Mouse (Mus musculus) limb, embryonic 14.5 days (tissue): ENCODE measurements around the gene Gm49322. TPM values are rescaled to one million over a fixed set of nuclear protein-coding genes. Genes with fewer than 3 reads are reported as not detected.

Source experiments
- ATAC-seq: fragments of 200-750 bp; cut with Nextera tagmentation; 2 replicates; pipeline ENCODE4 v1.8.0; 2017; ENCODE audit warnings: low read depth, moderate number of reproducible peaks, moderate TSS enrichment; ENCODE audit not compliant: low FRiP score
- DNase-seq: peaks from one replicate; pipeline ENCODE4 v3.0.0-alpha.2; 2015; ENCODE audit warnings: low spot score
- H3K27ac ChIP-seq: fragments of 300-500 bp; sonication (generic); replicated peaks from 2 replicates; pipeline ENCODE4 v1.5.1; 2014; ENCODE audit warnings: low read depth, mild to moderate bottlenecking, low read length, moderate library complexity, mixed read lengths
- H3K27me3 ChIP-seq: fragments of 300-500 bp; sonication (generic); 2 replicates; pipeline ENCODE4 v1.6.1; 2014; ENCODE audit warnings: low read length, mixed read lengths; ENCODE audit not compliant: control insufficient read depth, insufficient read depth
- H3K36me3 ChIP-seq: fragments of 300-500 bp; sonication (generic); 2 replicates; pipeline ENCODE4 v1.6.1; 2014; ENCODE audit warnings: mild to moderate bottlenecking, low read length, moderate library complexity, mixed read lengths; ENCODE audit not compliant: control insufficient read depth, insufficient read depth
- H3K4me1 ChIP-seq: fragments of 300-500 bp; sonication (generic); 2 replicates; pipeline ENCODE4 v1.6.1; 2014; ENCODE audit warnings: antibody characterized with exemption, low read length, mixed read lengths; ENCODE audit not compliant: control insufficient read depth, insufficient read depth
- H3K4me2 ChIP-seq: fragments of 300-500 bp; sonication (generic); replicated peaks from 2 replicates; pipeline ENCODE4 v1.6.1; 2014; ENCODE audit warnings: low read depth, mild to moderate bottlenecking, low read length, moderate library complexity; ENCODE audit not compliant: severe bottlenecking
- H3K4me3 ChIP-seq: fragments of 300-500 bp; sonication (generic); replicated peaks from 2 replicates; pipeline ENCODE4 v1.5.1; 2014; ENCODE audit warnings: low read length
- H3K9ac ChIP-seq: fragments of 300-500 bp; sonication (generic); 2 replicates; pipeline ENCODE4 v1.6.1; 2014; ENCODE audit warnings: mild to moderate bottlenecking, low read depth, low read length, moderate library complexity; ENCODE audit not compliant: severe bottlenecking
- H3K9me3 ChIP-seq: fragments of 300-500 bp; sonication (generic); 2 replicates; pipeline ENCODE4 v1.6.1; 2016; ENCODE audit warnings: low read length; ENCODE audit not compliant: control insufficient read depth
- POLR2A ChIP-seq: fragments of 200-500 bp; IDR thresholded peaks from 2 replicates; pipeline ENCODE4 v1.8.0; 2012; ENCODE audit warnings: inconsistent platforms, mild to moderate bottlenecking, moderate library complexity, borderline replicate concordance; ENCODE audit not compliant: insufficient read depth, insufficient read length; ENCODE audit errors: extremely low read depth
- WGBS: fragments of 180-500 bp; shearing (Covaris S2); extraction: QIAGEN DNeasy Blood & Tissue Kit; methylation state at CpG from one replicate; pipeline ENCODE4 v1.1.7; 2014; 5-methylcytosine and 5-hydroxymethylcytosine counted together
- polyA plus RNA-seq, 2 experiments: library from polyadenylated mRNA; depleted of rRNA in 1 of 2; stranded (reverse) in 1 of 2; unstranded in 1 of 2; fragments of >200 nt; fragmentation: Nextera tagmentation in 1 of 2; extraction: Ambion mirVana in 1 of 2; gene quantifications; 2 replicates each; pipeline versions ENCODE4 v1.2.1 to v1.2.3; 2012 to 2014

The Gm49322 gene
- polyA plus RNA-seq, 2 experiments, result 2.8 to 5.6 TPM

GRCm38 (mm10) chr10:80613821-80614220 lies 8.0 kb downstream of the Gm49322 start:
- H3K36me3 ChIP-seq, result peaks cover 68% of the 10 kb centered on the region
- H3K27ac ChIP-seq, result no peak overlapping the region
- H3K4me1 ChIP-seq, result no peaks in the 10 kb centered on the region
- ATAC-seq (no peak), DNase-seq (no peak)
- H3K9me3 ChIP-seq, result no peaks in the 10 kb centered on the region
- no peak for TF ChIP-seq POLR2A
- WGBS, result 78% methylated on average over 3 of the region's 3 CpGs
- H3K9ac ChIP-seq, result no peak overlapping the region
- no peak overlapping the region for H3K4me2 ChIP-seq
- H3K4me3 ChIP-seq, result no peak overlapping the region
- no peaks in the 10 kb centered on the region for H3K27me3 ChIP-seq

DNA sequence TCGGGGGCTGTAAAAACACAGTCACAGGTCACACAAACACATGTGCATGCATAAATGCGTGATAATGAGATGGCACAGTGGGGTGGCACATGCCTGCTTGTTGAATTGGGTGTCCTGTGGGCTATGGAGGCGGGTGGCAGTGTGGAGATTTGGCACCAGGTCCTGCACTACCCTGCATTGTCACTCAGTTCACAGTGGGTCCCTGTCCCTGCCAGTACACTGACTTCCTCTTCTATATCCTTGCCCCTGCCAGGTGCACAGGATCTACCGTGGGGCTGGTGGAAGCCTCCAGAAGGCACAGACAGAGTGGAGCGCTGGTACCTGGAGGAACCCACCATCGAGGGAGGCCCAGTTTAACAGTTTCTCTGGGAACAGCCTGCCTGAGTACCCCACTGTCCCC lies 8.5 kb downstream of the Gm49322 start:
- ATAC-seq, result no peak
- Histone ChIP-seq H3K4me1 (no peaks in the 10 kb centered on the region), H3K36me3 (peaks cover 64% of the 10 kb centered on the region), H3K4me3 (no peak overlapping the region), H3K27ac (no peak overlapping the region), H3K9me3 (no peaks in the 10 kb centered on the region), H3K9ac (no peak overlapping the region), H3K27me3 (no peaks in the 10 kb centered on the region), H3K4me2 (no peak overlapping the region)
- no peak for DNase-seq
- TF ChIP-seq POLR2A, result no peak
- WGBS, result 88% methylated on average over 6 of the region's 6 CpGs

DNA sequence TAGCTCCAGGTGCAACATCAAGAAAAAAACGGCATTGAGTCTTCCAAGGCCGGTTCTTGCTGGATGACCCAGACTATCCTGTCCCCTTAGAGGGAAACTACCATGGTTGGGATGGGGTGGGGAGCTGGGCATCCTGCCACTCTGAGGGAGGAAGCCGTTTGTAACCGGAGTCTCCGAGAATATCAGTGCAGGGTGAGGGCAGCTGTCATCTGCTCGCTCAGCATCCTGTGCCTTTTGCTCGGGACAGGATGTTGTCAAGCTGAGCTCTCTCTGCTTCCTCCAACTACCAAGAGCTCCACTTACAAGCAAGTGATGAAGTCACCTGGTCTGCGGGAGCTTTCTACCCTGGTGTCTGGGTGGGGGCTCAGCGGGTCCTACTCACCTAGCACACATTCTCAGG lies 12.4 kb downstream of the Gm49322 start:
- H3K4me1 ChIP-seq, result 0 out of 2 replicates have a peak, but pooled peaks cover 4% of the 10 kb centered on the region
- H3K9ac ChIP-seq, result no peak overlapping the region
- no peak overlapping the region for H3K4me2 ChIP-seq
- WGBS, result 75% methylated on average over 9 of the region's 9 CpGs
- H3K27ac ChIP-seq, result no peak overlapping the region
- no peak for TF ChIP-seq POLR2A
- H3K27me3 ChIP-seq, result no peaks in the 10 kb centered on the region
- no peak for DNase-seq
- no peak overlapping the region for H3K4me3 ChIP-seq
- peaks cover 31% of the 10 kb centered on the region for H3K36me3 ChIP-seq
- ATAC-seq, result no peak
- no peaks in the 10 kb centered on the region for H3K9me3 ChIP-seq

DNA sequence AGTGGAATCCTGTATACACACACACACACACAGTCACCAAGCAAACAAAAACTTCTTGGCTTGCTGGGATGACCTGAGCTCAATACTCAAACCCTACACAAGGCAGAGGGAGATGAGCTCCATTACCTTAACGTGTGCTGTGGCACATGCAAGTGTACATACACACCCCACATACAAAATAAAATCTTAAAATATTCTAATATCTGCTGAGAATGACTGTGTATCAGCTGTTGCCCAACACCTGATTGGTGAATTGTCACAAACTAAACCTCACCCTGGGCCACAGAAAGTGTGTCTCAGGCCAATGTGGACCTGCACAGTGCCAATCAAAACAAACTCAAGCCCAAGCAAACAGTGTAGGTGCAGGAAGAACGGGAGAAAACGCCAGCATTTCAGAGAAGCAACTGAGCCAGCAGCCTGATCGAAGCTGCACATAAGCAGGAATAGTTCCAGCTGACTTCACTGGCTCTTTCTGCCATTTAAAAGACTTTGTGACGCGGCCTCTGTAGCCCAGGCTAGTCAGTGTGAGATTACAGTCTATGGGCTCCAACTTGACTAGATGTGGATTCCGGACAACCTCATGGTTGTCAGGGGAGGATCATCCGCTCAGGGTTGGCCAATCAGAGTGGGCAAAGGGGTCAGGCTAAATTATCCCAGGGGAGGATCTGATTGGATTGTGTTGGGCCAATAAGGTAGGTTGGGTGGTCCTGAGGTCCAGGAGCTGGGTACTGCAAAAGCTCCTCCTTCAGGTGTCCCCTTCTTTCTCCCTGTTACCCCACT lies 13.8 kb downstream of the Gm49322 start:
- H3K27me3 ChIP-seq, result no peaks in the 10 kb centered on the region
- peaks cover 13% of the 10 kb centered on the region for H3K4me1 ChIP-seq
- peak; percentile 9 for DNase-seq
- peaks cover 18% of the 10 kb centered on the region for H3K36me3 ChIP-seq
- ATAC-seq, result no peak
- H3K27ac ChIP-seq, result no peak overlapping the region
- TF ChIP-seq POLR2A, result no peak
- H3K4me3 ChIP-seq, result no peak overlapping the region
- H3K9me3 ChIP-seq, result no peaks in the 10 kb centered on the region
- H3K9ac ChIP-seq, result no peak overlapping the region
- no peak overlapping the region for H3K4me2 ChIP-seq
- 30% methylated on average over 8 of the region's 8 CpGs for WGBS

- Histone ChIP-seq H3K4me3 (no peak overlapping the region), H3K4me2 (no peak overlapping the region), H3K27me3 (no peaks in the 10 kb centered on the region), H3K4me1 (peaks cover 13% of the 10 kb centered on the region), H3K9ac (no peak overlapping the region), H3K9me3 (no peaks in the 10 kb centered on the region), H3K27ac (no peak overlapping the region), H3K36me3 (peaks cover 11% of the 10 kb centered on the region; the same call in 1 of the 2 replicates)
- ATAC-seq (no peak), DNase-seq (no peak)
- WGBS, result 85% methylated on average over 9 of the region's 9 CpGs
- no peak for TF ChIP-seq POLR2A
These were observed 14.5 kb downstream of the Gm49322 start for GRCm38 (mm10) chr10:80620365-80620764.
